Comparison of ENCODE assay signal across 8 mouse cellular contexts in the genomic region with DNA sequence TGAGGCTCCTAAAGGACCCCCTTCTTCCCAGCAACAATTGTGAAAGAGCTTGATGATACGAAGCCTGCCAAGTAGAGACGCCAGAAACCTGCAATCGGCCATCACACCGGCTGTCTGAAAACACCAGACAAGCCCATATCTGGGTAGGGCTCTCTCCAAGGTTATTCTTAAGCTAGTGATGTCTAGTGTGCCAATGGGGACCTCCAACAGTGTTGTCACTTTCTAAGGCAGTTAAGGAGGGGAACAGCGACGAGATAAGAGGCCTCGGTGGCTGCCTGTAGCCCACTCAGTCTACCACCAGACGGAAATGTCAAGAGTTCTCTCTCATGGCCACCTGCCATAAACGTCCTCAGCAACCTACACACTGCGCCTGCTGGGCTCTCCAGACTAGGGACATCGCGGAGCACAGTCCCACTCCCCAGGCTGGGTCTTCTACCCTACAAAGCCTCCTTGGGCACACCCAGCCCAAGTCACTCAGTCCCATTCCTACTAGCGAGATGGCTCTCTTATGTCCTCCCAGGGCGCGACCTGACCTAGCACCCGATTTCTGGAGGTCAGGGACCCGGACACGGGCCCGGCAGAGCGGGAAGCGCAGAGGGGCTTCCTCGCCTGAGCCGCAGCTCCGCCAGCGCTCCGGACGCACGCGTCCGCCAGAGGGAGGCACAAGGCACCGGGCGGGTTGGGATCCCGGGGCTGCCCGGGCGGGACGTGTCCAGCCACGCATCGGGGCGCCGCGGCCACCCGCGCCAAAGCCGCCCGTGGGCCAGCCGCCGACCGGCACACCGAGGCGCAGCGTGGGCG. TPM values are rescaled to one million over a fixed set of nuclear protein-coding genes. Genes with fewer than 3 reads are reported as not detected.
DNase-seq lines count a peak whose midpoint lies in the region; ATAC-seq and TF ChIP-seq lines count a peak whose summit lies in the region.

No protein-coding gene starts in this region.

- no peaks in the 10 kb centered on the region for H3K27me3 ChIP-seq in hindbrain, embryonic 12.5 days
- H3K27me3 ChIP-seq in limb, embryonic 15.5 days: no peaks in the 10 kb centered on the region
- H3K27me3 ChIP-seq in midbrain, embryonic 16.5 days (ENCODE audit: control insufficient read depth, insufficient read depth, low read depth, low read length): no peaks in the 10 kb centered on the region

- H3K36me3 ChIP-seq in hindbrain, embryonic 12.5 days: no peaks in the 10 kb centered on the region
- H3K36me3 ChIP-seq in limb, embryonic 15.5 days: no peaks in the 10 kb centered on the region; the same call in 1 of the 2 replicates
- no peaks in the 10 kb centered on the region; the same call in 1 of the 2 replicates for H3K36me3 ChIP-seq in midbrain, embryonic 16.5 days (ENCODE audit: control insufficient read depth, insufficient read depth, low read length)

- TF ChIP-seq POLR2A in bone marrow, adult 2 months (IDR thresholded peaks at IDR 0.05; ENCODE audit: borderline replicate concordance, control insufficient read depth, low read depth, low read length): no peak
- TF ChIP-seq POLR2A in embryonic fibroblast, embryonic 13.5 days (IDR thresholded peaks at IDR 0.05; ENCODE audit: low read depth, low read length): no peak

- peak; percentile 44 for ATAC-seq in hindbrain, embryonic 12.5 days (ENCODE audit: low FRiP score)
- ATAC-seq in limb, embryonic 15.5 days (ENCODE audit: insufficient number of reproducible peaks, low FRiP score, low TSS enrichment, low read depth): no peak
- peak; percentile 43 for ATAC-seq in midbrain, embryonic 16.5 days
- no peak; the same call in 1 of the 2 replicates for ATAC-seq in monocyte, adult 5-6 weeks (replicated peaks; ENCODE audit: insufficient number of reproducible peaks, low FRiP score, low TSS enrichment, poor library complexity, severe bottlenecking)

- H3K4me1 ChIP-seq in bone marrow, adult 2 months (ENCODE audit: control insufficient read depth, insufficient read depth, low read length): no peaks in the 10 kb centered on the region; the same call in 1 of the 2 replicates
- H3K4me1 ChIP-seq in embryonic fibroblast, embryonic 13.5 days (ENCODE audit: control insufficient read depth, insufficient read depth, low read length): no peaks in the 10 kb centered on the region
- peaks cover 32% of the 10 kb centered on the region for H3K4me1 ChIP-seq in hindbrain, embryonic 12.5 days
- H3K4me1 ChIP-seq in limb, embryonic 15.5 days: peaks cover 26% of the 10 kb centered on the region
- H3K4me1 ChIP-seq in midbrain, embryonic 16.5 days (ENCODE audit: control insufficient read depth, insufficient read depth, low read length): peaks cover 38% of the 10 kb centered on the region

- H3K4me2 ChIP-seq in hindbrain, embryonic 12.5 days (replicated peaks): peak overlapping the region; percentile 80
- peak overlapping the region; percentile 91 for H3K4me2 ChIP-seq in limb, embryonic 15.5 days
- peak overlapping the region; percentile 95 for H3K4me2 ChIP-seq in midbrain, embryonic 16.5 days (ENCODE audit: low read length)

- H3K27ac ChIP-seq in bone marrow, adult 2 months (ENCODE audit: control insufficient read depth, insufficient read depth, low read depth, low read length, poor library complexity): peak overlapping the region; percentile 83
- no peak overlapping the region for H3K27ac ChIP-seq in embryonic fibroblast, embryonic 13.5 days (ENCODE audit: insufficient read depth, low read length)
- peak overlapping the region; percentile 85 for H3K27ac ChIP-seq in hindbrain, embryonic 12.5 days
- H3K27ac ChIP-seq in limb, embryonic 15.5 days: 0 out of 2 replicates have a peak overlapping the region, but pooled peaks have one; percentile 6
- peak overlapping the region; percentile 96 for H3K27ac ChIP-seq in midbrain, embryonic 16.5 days (ENCODE audit: low read length)

- no peaks in the 10 kb centered on the region for H3K9me3 ChIP-seq in hindbrain, embryonic 12.5 days (replicated peaks)
- no peaks in the 10 kb centered on the region for H3K9me3 ChIP-seq in limb, embryonic 15.5 days
- no peaks in the 10 kb centered on the region for H3K9me3 ChIP-seq in midbrain, embryonic 16.5 days (replicated peaks; ENCODE audit: control insufficient read depth, low read length, poor library complexity, severe bottlenecking)

- TF ChIP-seq CTCF in bone marrow, adult 2 months (IDR thresholded peaks at IDR 0.05; ENCODE audit: control insufficient read depth, insufficient read depth, low read length): no peak
- TF ChIP-seq CTCF in embryonic fibroblast, embryonic 13.5 days (IDR thresholded peaks at IDR 0.05; ENCODE audit: borderline replicate concordance, insufficient read depth, low read length): no peak

- DNase-seq in retina, embryonic 14.5 days (ENCODE audit: low spot score): peak; percentile 50
- DNase-seq in retina, postnatal 1 day: no peak

- H3K9ac ChIP-seq in hindbrain, embryonic 12.5 days: peak overlapping the region; percentile 89
- H3K9ac ChIP-seq in limb, embryonic 15.5 days: peak overlapping the region; percentile 82
- H3K9ac ChIP-seq in midbrain, embryonic 16.5 days (ENCODE audit: low read depth, low read length): peak overlapping the region; percentile 90

- peak overlapping the region; percentile 86 for H3K4me3 ChIP-seq in bone marrow, adult 2 months (replicated peaks; ENCODE audit: control insufficient read depth, low read depth, low read length)
- H3K4me3 ChIP-seq in embryonic fibroblast, embryonic 13.5 days (ENCODE audit: insufficient read depth, low read length): peak overlapping the region; percentile 92
- peak overlapping the region; percentile 87 for H3K4me3 ChIP-seq in hindbrain, embryonic 12.5 days
- peak overlapping the region; percentile 80 for H3K4me3 ChIP-seq in limb, embryonic 15.5 days
- peak overlapping the region; percentile 90 for H3K4me3 ChIP-seq in midbrain, embryonic 16.5 days (ENCODE audit: low read depth, low read length)

- WGBS in bone marrow, adult 2 months: 1% methylated on average over 52 of the region's 52 CpGs
- WGBS in hindbrain, embryonic 12.5 days: 3% methylated on average over 40 of the region's 52 CpGs
- WGBS in limb, embryonic 15.5 days: 1% methylated on average over 39 of the region's 52 CpGs
- under 1% methylated on average over 48 of the region's 52 CpGs for WGBS in midbrain, embryonic 16.5 days

RNA-seq across cellular contexts. Expression of a gene that starts 21.4 kb away (rescaled TPM):
- 38.7 and 53.1 TPM in 2 replicates for polyA plus RNA-seq in bone marrow, adult 2 months (2011; ENCODE audit: insufficient read depth, insufficient read length, low replicate concordance, missing spikeins)
- 19.1 and 19.5 TPM in 2 replicates for polyA plus RNA-seq in embryonic fibroblast, embryonic 13.5 days (2011; ENCODE audit: insufficient read length, low read depth, missing spikeins)
- polyA plus RNA-seq in hindbrain, embryonic 12.5 days (2016; fragmentation: Nextera tagmentation; extraction: Ambion mirVana): 20.7 and 22.7 TPM in 2 replicates
- polyA plus RNA-seq in limb, embryonic 15.5 days (2015; fragmentation: Nextera tagmentation; extraction: Ambion mirVana): 9.6 and 9.7 TPM in 2 replicates
- 37.0 and 43.2 TPM in 2 replicates for polyA plus RNA-seq in midbrain, embryonic 16.5 days (2015; fragmentation: Nextera tagmentation; extraction: Ambion mirVana)
- total RNA-seq in monocyte, adult 5-6 weeks (2017): 1.3 to 2.9 TPM (median 2.6 TPM) in 3 replicates

Comparison
In these comparisons a context has a peak if more than half of its experiments do, and no peak if none do; other contexts are left out.
1. ATAC-seq: peak in hindbrain, embryonic 12.5 days (single experiment) and midbrain, embryonic 16.5 days (single experiment); none in limb, embryonic 15.5 days (single experiment) and monocyte, adult 5-6 weeks (single experiment).
2. Peak in every context shown above with its lines, with median percentiles within 50 percentile points of each other: H3K4me3 ChIP-seq, H3K4me2 ChIP-seq and H3K9ac ChIP-seq.